Mouse (Mus musculus): ENCODE data around the gene Clpb. TPM values are rescaled to one million over a fixed set of nuclear protein-coding genes. Genes with fewer than 3 reads are reported as not detected.

The Clpb gene
- polyA plus RNA-seq, 1 experiment, result 3.1 TPM

GRCm38 (mm10) chr7:101833352-101833751 lies 169.9 kb downstream of the Clpb start:
- no peak overlapping the region for H3K4me3 ChIP-seq (replicated peaks)
- H3K4me1 ChIP-seq (ENCODE audit: control insufficient read depth), result peaks cover 23% of the 10 kb centered on the region
- TF ChIP-seq GATA1 (IDR thresholded peaks at IDR 0.05; ENCODE audit: low read length), result no peak
- no peak for TF ChIP-seq TAL1 (IDR thresholded peaks at IDR 0.05; ENCODE audit: low read length)
- H3K36me3 ChIP-seq (ENCODE audit: control insufficient read depth), result peaks cover 35% of the 10 kb centered on the region
- H3K27me3 ChIP-seq (ENCODE audit: control insufficient read depth), result peaks cover 30% of the 10 kb centered on the region
- H3K9me3 ChIP-seq (ENCODE audit: control insufficient read depth, low read length), result no peaks in the 10 kb centered on the region

GRCm38 (mm10) chr7:101833916-101834584 lies 170.6 kb downstream of the Clpb start:
- H3K27me3 ChIP-seq (ENCODE audit: control insufficient read depth), result peaks cover 37% of the 10 kb centered on the region
- no peak overlapping the region for H3K4me3 ChIP-seq (replicated peaks)
- H3K36me3 ChIP-seq (ENCODE audit: control insufficient read depth), result peaks cover 30% of the 10 kb centered on the region
- TF ChIP-seq GATA1 (IDR thresholded peaks at IDR 0.05; ENCODE audit: low read length) (no peak), TAL1 (IDR thresholded peaks at IDR 0.05; ENCODE audit: low read length) (no peak)
- H3K4me1 ChIP-seq (ENCODE audit: control insufficient read depth), result peaks cover 23% of the 10 kb centered on the region
- H3K9me3 ChIP-seq (ENCODE audit: control insufficient read depth, low read length), result no peaks in the 10 kb centered on the region

GRCm38 (mm10) chr7:101834903-101835302 lies 171.5 kb downstream of the Clpb start:
- TF ChIP-seq TAL1 (IDR thresholded peaks at IDR 0.05; ENCODE audit: low read length) (no peak), GATA1 (IDR thresholded peaks at IDR 0.05; ENCODE audit: low read length) (no peak)
- Histone ChIP-seq H3K4me1 (ENCODE audit: control insufficient read depth) (peaks cover 23% of the 10 kb centered on the region), H3K9me3 (ENCODE audit: control insufficient read depth, low read length) (no peaks in the 10 kb centered on the region), H3K4me3 (replicated peaks) (no peak overlapping the region), H3K27me3 (ENCODE audit: control insufficient read depth) (peaks cover 38% of the 10 kb centered on the region), H3K36me3 (ENCODE audit: control insufficient read depth) (peaks cover 26% of the 10 kb centered on the region)

GRCm38 (mm10) chr7:101835457-101836109 lies 172.2 kb downstream of the Clpb start:
- Histone ChIP-seq H3K4me3 (replicated peaks) (no peak overlapping the region), H3K9me3 (ENCODE audit: control insufficient read depth, low read length) (no peaks in the 10 kb centered on the region), H3K4me1 (ENCODE audit: control insufficient read depth) (peaks cover 23% of the 10 kb centered on the region), H3K27me3 (ENCODE audit: control insufficient read depth) (peaks cover 43% of the 10 kb centered on the region), H3K36me3 (ENCODE audit: control insufficient read depth) (peaks cover 23% of the 10 kb centered on the region)
- TF ChIP-seq TAL1 (IDR thresholded peaks at IDR 0.05; ENCODE audit: low read length) (no peak), GATA1 (IDR thresholded peaks at IDR 0.05; ENCODE audit: low read length) (no peak)

- Histone ChIP-seq H3K9me3 (ENCODE audit: control insufficient read depth, low read length) (no peaks in the 10 kb centered on the region), H3K27me3 (ENCODE audit: control insufficient read depth) (peaks cover 47% of the 10 kb centered on the region), H3K36me3 (ENCODE audit: control insufficient read depth) (peaks cover 14% of the 10 kb centered on the region), H3K4me1 (ENCODE audit: control insufficient read depth) (peaks cover 23% of the 10 kb centered on the region), H3K4me3 (replicated peaks) (peak overlapping the region; percentile 65)
- TF ChIP-seq GATA1 (IDR thresholded peaks at IDR 0.05; ENCODE audit: low read length) (no peak), TAL1 (IDR thresholded peaks at IDR 0.05; ENCODE audit: low read length) (no peak)
These were observed 173.1 kb downstream of the Clpb start for GRCm38 (mm10) chr7:101836271-101837153.

- H3K4me3 ChIP-seq (replicated peaks), result peak overlapping the region; percentile 65
- peaks cover 9% of the 10 kb centered on the region; the same call in 1 of the 2 replicates for H3K36me3 ChIP-seq (ENCODE audit: control insufficient read depth)
- H3K9me3 ChIP-seq (ENCODE audit: control insufficient read depth, low read length), result no peaks in the 10 kb centered on the region
- TF ChIP-seq GATA1 (IDR thresholded peaks at IDR 0.05; ENCODE audit: low read length) (no peak), TAL1 (IDR thresholded peaks at IDR 0.05; ENCODE audit: low read length) (no peak)
- H3K27me3 ChIP-seq (ENCODE audit: control insufficient read depth), result peaks cover 47% of the 10 kb centered on the region
- H3K4me1 ChIP-seq (ENCODE audit: control insufficient read depth), result peaks cover 23% of the 10 kb centered on the region
These were observed 173.7 kb downstream of the Clpb start for GRCm38 (mm10) chr7:101837154-101837605.

- TF ChIP-seq GATA1 (IDR thresholded peaks at IDR 0.05; ENCODE audit: low read length), result no peak
- TF ChIP-seq TAL1 (IDR thresholded peaks at IDR 0.05; ENCODE audit: low read length), result no peak
- peaks cover 47% of the 10 kb centered on the region for H3K27me3 ChIP-seq (ENCODE audit: control insufficient read depth)
- H3K4me1 ChIP-seq (ENCODE audit: control insufficient read depth), result peaks cover 23% of the 10 kb centered on the region
- no peaks in the 10 kb centered on the region for H3K9me3 ChIP-seq (ENCODE audit: control insufficient read depth, low read length)
- peak within 1 kb of the TSS; percentile 65 for H3K4me3 ChIP-seq (replicated peaks)
- peaks cover 4% of the 10 kb centered on the region; the same call in 1 of the 2 replicates for H3K36me3 ChIP-seq (ENCODE audit: control insufficient read depth)
These were observed 174.4 kb downstream of the Clpb start, which contains the start of gene Inppl1 for GRCm38 (mm10) chr7:101837606-101838471. Gene Inppl1 (minus strand): TSS chr7:101838229.

GRCm38 (mm10) chr7:101844186-101844585 lies 180.8 kb downstream of the Clpb start:
- H3K4me1 ChIP-seq (ENCODE audit: control insufficient read depth), result peaks cover 4% of the 10 kb centered on the region
- no peak for TF ChIP-seq TAL1 (IDR thresholded peaks at IDR 0.05; ENCODE audit: low read length)
- no peaks in the 10 kb centered on the region for H3K9me3 ChIP-seq (ENCODE audit: control insufficient read depth, low read length)
- H3K4me3 ChIP-seq (replicated peaks), result no peak overlapping the region
- peaks cover 9% of the 10 kb centered on the region for H3K27me3 ChIP-seq (ENCODE audit: control insufficient read depth)
- H3K36me3 ChIP-seq (ENCODE audit: control insufficient read depth), result no peaks in the 10 kb centered on the region

Other genes starting within 250 kb of the Clpb start
- gene Pde2a, start 241.9 kb upstream of the Clpb start, polyA plus RNA-seq (2012), result 0.01 TPM in 2 replicates
- not detected in 2 replicates for gene Art2b, start 78.0 kb upstream of the Clpb start, polyA plus RNA-seq (2012)
- gene Phox2a, start 154.7 kb downstream of the Clpb start, polyA plus RNA-seq (2012), result not detected in 2 replicates
- gene Inppl1, start 174.6 kb downstream of the Clpb start, polyA plus RNA-seq (2012), result 0.50 and 1.3 TPM in 2 replicates
- gene Folr2, start 193.6 kb downstream of the Clpb start, polyA plus RNA-seq (2012), result not detected in 2 replicates
- 4.8 and 5.8 TPM in 2 replicates for gene Anapc15, start 200.1 kb downstream of the Clpb start, polyA plus RNA-seq (2012)
- gene Folr1, start 207.2 kb downstream of the Clpb start, polyA plus RNA-seq (2012), result not detected in 2 replicates
- gene Lamtor1, start 242.3 kb downstream of the Clpb start, polyA plus RNA-seq (2012), result 10.4 and 12.4 TPM in 2 replicates
- not detected in 2 replicates for gene Tomt, start 242.7 kb downstream of the Clpb start, polyA plus RNA-seq (2012)